Mouse (Mus musculus): Measurements from ENCODE around the gene Gm16506. TPM values are rescaled to one million over a fixed set of nuclear protein-coding genes. Genes with fewer than 3 reads are reported as not detected.
"Not testable (repeated sequence)": the region's sequence is repeated elsewhere in the genome, so short reads cannot be mapped to it uniquely, and the experiment has no call there.

Gene Gm16506
- not detected for total RNA-seq (2021)

DNA sequence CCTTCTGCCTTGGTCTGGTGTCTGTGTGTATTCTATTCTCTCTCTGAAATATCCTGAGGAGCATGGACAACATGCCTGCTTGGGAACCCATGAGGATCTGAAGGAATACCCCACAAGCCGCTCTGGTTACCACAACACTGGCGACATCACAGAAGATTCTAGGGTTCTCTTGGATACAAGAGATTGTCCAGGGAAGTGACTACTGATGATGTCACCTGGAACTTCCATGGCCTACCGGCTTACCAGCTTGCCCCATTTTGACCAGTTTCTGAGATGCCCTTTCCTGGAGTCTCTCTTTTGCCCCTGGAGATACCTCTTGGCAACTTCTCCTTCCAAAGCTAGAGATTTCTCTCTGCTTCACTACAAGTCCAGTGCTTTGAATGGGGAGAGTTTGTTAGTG, at the start of gene Gm16506:
Gene Gm16506 (minus strand): TSS at position 101 of the 400 bp plus-strand sequence.
- DNase-seq, result not testable (repeated sequence)

DNA sequence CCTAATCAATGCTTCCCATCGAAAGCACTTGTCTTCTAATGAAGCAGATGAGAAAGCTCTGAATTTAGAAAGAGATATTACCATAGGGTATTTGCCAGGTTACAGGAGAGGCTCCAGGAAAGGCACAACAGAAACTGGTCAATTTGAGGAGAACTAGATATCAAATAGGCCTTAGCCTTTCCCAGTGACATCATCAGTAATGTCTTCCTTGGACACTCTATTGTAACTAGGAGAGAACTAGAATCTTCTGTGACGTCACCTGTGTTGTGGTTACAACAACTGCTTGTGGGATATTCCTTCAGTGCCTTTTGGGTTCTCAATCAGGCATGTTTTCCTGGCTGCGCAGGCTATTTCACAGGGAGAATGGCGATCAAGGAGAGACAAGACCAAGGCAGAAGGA, 20.3 kb upstream of the Gm16506 start, which contains the start of gene Gm6526:
Gene Gm6526 (plus strand): TSS at position 301 of the 400 bp plus-strand sequence.
- not testable (repeated sequence) for DNase-seq

DNA sequence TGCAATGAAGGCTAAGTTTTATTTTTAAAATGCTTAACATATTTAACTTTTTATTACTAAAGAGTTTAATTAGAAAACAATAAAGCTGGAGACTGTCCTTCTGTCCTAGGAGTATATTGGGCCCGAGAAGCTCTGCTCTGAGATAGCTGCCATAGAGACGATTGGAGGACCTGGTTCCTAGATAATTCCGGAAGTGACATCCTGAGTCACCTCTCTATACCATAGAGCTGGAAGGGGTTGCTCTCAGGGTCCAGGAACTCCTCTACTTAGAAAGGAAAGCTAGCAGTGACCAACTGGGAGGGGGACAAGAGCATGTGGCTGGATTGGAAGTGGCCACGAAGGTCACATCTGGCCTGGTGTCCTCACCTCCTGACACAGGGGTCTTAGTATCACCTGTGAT, 29.7 kb downstream of the Gm16506 start, which contains the start of gene Gm7324:
Gene Gm7324 (plus strand): TSS at position 208 of the 400 bp plus-strand sequence.
- not testable (repeated sequence) for DNase-seq

DNA sequence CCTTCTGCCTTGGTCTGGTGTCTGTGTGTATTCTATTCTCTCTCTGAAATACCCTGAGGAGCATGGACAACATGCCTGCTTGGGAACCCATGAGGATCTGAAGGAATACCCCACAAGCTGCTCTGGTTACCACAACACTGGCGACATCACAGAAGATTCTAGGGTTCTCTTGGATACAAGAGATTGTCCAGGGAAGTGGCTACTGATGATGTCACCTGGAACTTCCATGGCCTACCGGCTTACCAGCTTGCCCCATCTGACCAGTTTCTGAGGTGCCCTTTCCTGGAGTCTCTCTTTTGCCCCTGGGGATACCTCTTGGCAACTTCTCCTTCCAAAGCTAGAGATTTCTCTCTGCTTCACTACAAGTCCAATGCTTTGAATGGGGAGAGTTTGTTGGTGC, 50.2 kb downstream of the Gm16506 start, which contains the start of gene Gm8165:
Gene Gm8165 (minus strand): TSS at position 101 of the 400 bp plus-strand sequence.
- DNase-seq, result not testable (repeated sequence)

Other genes starting within 250 kb of the Gm16506 start
- gene Gm5799, start 183.9 kb downstream of the Gm16506 start, total RNA-seq (2021), result under 1 TPM in 1 of 2 experiments, not detected in 1; 0.27 TPM
- gene Gm17654, start 148.3 kb downstream of the Gm16506 start, total RNA-seq (2021), result not detected
- gene Gm10375, start 119.5 kb downstream of the Gm16506 start, total RNA-seq (2021), result not detected
- gene Gm8165, start 50.3 kb downstream of the Gm16506 start, total RNA-seq (2021), result not detected
- 1 to 10 TPM; 1.4 to 2.4 TPM for gene Gm7324, start 29.7 kb downstream of the Gm16506 start, total RNA-seq (2021)
- gene Gm6526, start 20.4 kb upstream of the Gm16506 start, total RNA-seq (2021), result not detected
- gene Gm8180, start 57.3 kb upstream of the Gm16506 start, total RNA-seq (2021), result not detected
- gene Ear1, start 148.0 kb upstream of the Gm16506 start, total RNA-seq (2021), result not detected
- not detected for gene Ear10, start 196.1 kb upstream of the Gm16506 start, total RNA-seq (2021)
- gene Gm8113, start 197.9 kb upstream of the Gm16506 start, total RNA-seq (2021), result 1 to 10 TPM; 6.1 to 6.4 TPM
- not detected for gene Ang5, start 229.6 kb upstream of the Gm16506 start, total RNA-seq (2021)